Mouse (Mus musculus) limb, embryonic 15.5 days (tissue): Measurements from ENCODE around the gene Calm2. TPM values are rescaled to one million over a fixed set of nuclear protein-coding genes. Genes with fewer than 3 reads are reported as not detected.

ENCODE experiments used
- polyA plus RNA-seq: library from polyadenylated mRNA; unstranded; fragments of >200 nt; fragmentation: Nextera tagmentation; extraction: Ambion mirVana; gene quantifications from 2 replicates; pipeline ENCODE4 v1.2.1, GENCODE M21; 2015

The Calm2 gene
- polyA plus RNA-seq, 1 experiment from 2014 or later, result 938 TPM

Other genes with a start within 250 kb of the Calm2 start
- gene Mcfd2, start 181.0 kb downstream of the Calm2 start, polyA plus RNA-seq, result 92.1 and 100 TPM in 2 replicates
- gene Ttc7, start 164.0 kb downstream of the Calm2 start, polyA plus RNA-seq, result 11.6 and 14.9 TPM in 2 replicates
- gene Stpg4, start 19.2 kb downstream of the Calm2 start, polyA plus RNA-seq, result not detected in 2 replicates
- gene Epcam, start 189.0 kb upstream of the Calm2 start, polyA plus RNA-seq, result 63.4 and 67.4 TPM in 2 replicates
- 54.3 and 61.8 TPM in 2 replicates for gene Msh2, start 225.4 kb upstream of the Calm2 start, polyA plus RNA-seq